Mouse (Mus musculus) v-Abl transformed pro-B cells (cell line): Measurements from ENCODE around the gene Rdh13.
"Not testable (repeated sequence)": the region's sequence is repeated elsewhere in the genome, so short reads cannot be mapped to it uniquely, and the experiment has no call there.

ENCODE experiments used
- in situ Hi-C, 2 experiments: fragments of 400-800 bp; cut with MboI; formaldehyde crosslinking; loops; one replicate each; pipeline ENCODE4 v1.15.1; 2025; ENCODE audit not compliant: unreplicated experiment in 2 of 2

Gene Rdh13

GRCm38 (mm10) chr7:4440549-4440948 is 4.9 kb downstream of the Rdh13 start:
- in situ Hi-C loops = loop anchor here in 1 of 2 experiments (10.0 to 25.0 kb wide), 3 partner anchors 753 to 1153 kb away; partner anchors contain the start of genes Mboat7, Myadm, Ndufa3 and Oscar

- in situ Hi-C loops = loop anchor here (5.0 to 25.0 kb wide), 4 partner anchors 75 to 1150 kb away; partner anchors contain the start of genes Mboat7 (in 1 of the 2), Myadm (in 1 of the 2), Prkcg (in 1 of the 2) and Tmc4 (in 1 of the 2)
Measured at GRCm38 (mm10) chr7:4437721-4438120, 7.7 kb downstream of the Rdh13 start.

GRCm38 (mm10) chr7:4432026-4432425 is 13.4 kb downstream of the Rdh13 start:
- in situ Hi-C loops = loop anchor here (5.0 to 25.0 kb wide), 4 partner anchors 95 to 1145 kb away; partner anchors contain the start of genes Mboat7 (in 1 of the 2), Myadm (in 1 of the 2), Prkcg (in 1 of the 2) and Tmc4 (in 1 of the 2)

- in situ Hi-C loops = loop anchor here (5.0 to 25.0 kb wide), 4 partner anchors 96 to 1144 kb away; partner anchors contain the start of genes Mboat7 (in 1 of the 2), Myadm (in 1 of the 2), Prkcg (in 1 of the 2) and Tmc4 (in 1 of the 2)
Measured at GRCm38 (mm10) chr7:4431548-4431947, 13.9 kb downstream of the Rdh13 start.

- in situ Hi-C loops = loop anchor here (5.0 to 25.0 kb wide), 4 partner anchors 97 to 1143 kb away; partner anchors contain the start of genes Mboat7 (in 1 of the 2), Myadm (in 1 of the 2), Prkcg (in 1 of the 2) and Tmc4 (in 1 of the 2)
Measured at GRCm38 (mm10) chr7:4430246-4430844, 15.1 kb downstream of the Rdh13 start.

- in situ Hi-C loops = loop anchor here (5.0 to 25.0 kb wide), 6 partner anchors 130 to 1140 kb away; partner anchors contain the start of genes Mboat7 (in 1 of the 2), Myadm (in 1 of the 2), Prkcg (in 1 of the 2) and Tmc4 (in 1 of the 2)
Measured at GRCm38 (mm10) chr7:4427161-4427912, 18.1 kb downstream of the Rdh13 start.

- in situ Hi-C loops = no loop called here
Measured at GRCm38 (mm10) chr7:4420230-4420629, 25.2 kb downstream of the Rdh13 start.

- in situ Hi-C loops = no loop called here
Measured at GRCm38 (mm10) chr7:4419681-4420080, 25.8 kb downstream of the Rdh13 start.

GRCm38 (mm10) chr7:4412406-4412805 is 33.0 kb downstream of the Rdh13 start:
- in situ Hi-C loops = not testable (repeated sequence)

GRCm38 (mm10) chr7:4397730-4398129 is 47.7 kb downstream of the Rdh13 start, which contains the start of gene Gp6:
Gene Gp6, minus strand, starts transcription at chr7:4397744.
- in situ Hi-C loops = no loop called here
